Mouse (Mus musculus) frontal cortex, postnatal 25 days (tissue): ENCODE data around the gene Dusp11.
"Not testable (repeated sequence)": the region's sequence is repeated elsewhere in the genome, so short reads cannot be mapped to it uniquely, and the experiment has no call there.

Source experiments
- DNase-seq, 2 experiments: peaks; one replicate each; pipeline ENCODE4 v3.0.0; 2022; ENCODE audit warnings: low spot score in 2 of 2

Dusp11 gene

DNA sequence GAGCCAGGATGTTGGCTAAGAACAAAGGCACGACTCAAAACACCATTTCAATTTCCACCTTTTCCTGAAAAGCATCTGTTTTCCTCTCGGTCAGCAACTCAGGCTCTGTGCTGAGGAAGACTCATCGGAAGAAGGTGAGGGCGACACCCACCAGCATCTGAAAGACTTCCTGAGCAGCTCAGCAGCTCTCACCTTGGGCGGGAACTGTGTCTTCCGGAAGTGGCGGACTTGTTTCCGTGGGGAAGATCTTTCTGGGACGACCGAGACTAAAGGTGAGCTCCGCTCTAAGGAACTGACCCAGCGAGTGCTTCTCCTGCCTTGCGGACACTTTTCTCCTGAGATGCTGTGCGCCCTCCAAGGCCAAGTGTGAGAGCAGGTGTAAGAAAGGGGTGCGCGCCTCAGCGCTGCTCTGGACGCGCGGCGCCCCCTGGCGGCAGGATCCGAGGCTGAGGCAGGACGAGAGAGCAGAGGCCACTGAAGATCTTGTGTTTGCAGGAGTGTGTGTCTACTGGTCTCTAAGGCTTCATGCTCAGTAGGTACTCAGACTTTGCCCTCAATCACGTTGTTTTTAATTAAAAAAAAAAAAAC is 66.3 kb downstream of the Dusp11 start:
- not testable (repeated sequence) for DNase-seq
